Mouse (Mus musculus): ENCODE measurements around the gene Kcnj12. TPM values are rescaled to one million over a fixed set of nuclear protein-coding genes. Genes with fewer than 3 reads are reported as not detected.

Kcnj12 gene
- polyA plus RNA-seq, 1 experiment = 0.81 TPM

DNA sequence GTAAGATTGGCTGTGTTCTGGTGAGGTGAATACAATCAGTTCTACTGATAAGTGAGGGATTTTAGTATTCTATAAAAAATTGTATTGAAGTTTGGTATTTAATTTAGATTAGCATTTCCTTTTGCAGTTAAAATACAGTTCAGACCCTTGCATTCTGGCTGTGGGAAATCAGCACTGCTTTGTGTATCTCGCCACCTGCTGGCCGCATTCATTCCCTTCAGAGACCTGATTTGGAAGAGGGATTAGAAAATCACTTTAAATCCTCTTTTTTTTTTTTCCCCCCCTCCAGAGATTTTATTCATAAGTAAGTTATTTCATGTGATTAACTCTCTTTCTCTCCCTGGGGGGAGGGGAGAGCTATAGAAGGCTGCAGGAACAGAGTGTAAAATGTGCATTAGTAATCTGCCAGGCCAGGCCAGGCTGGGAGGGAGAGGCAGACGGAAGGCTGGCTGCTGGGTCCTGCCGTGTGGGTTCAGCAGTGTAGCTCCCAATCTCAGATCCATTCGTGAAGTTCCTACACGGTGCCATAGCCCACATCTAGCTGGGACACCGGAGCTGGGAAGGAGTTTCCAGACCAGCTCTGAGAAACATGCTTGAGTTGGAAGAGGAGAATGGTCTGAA, 69.4 kb downstream of the Kcnj12 start:
- 23% methylated on average over 7 of the region's 7 CpGs for WGBS
- no peaks in the 10 kb centered on the region for H3K36me3 ChIP-seq (ENCODE audit: control insufficient read depth, insufficient read depth, low read length)

DNA sequence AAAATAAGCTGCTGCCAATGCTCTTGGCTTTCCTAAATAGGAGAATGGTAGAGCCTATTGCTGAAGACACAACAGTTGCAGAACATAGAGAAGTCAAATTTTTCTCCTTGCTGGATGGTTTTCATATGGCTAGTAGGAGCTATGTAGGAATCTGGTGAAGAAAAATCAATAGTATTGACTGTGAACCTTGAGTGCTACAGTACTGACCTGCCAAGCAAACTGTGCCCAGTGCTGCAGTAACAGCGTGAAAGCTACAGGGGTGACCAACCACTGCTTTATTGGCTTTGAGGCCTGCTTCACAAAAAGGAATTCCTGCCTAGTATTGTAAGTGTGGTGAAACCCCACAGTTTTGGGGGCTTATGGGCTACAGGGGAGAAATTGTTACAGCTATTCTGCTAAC, 75.7 kb downstream of the Kcnj12 start:
- H3K4me1 ChIP-seq (ENCODE audit: control insufficient read depth, insufficient read depth, insufficient read length, low read length) = no peaks in the 10 kb centered on the region
- TF ChIP-seq CTCF (IDR thresholded peaks at IDR 0.05; ENCODE audit: extremely low read depth, insufficient read length, insufficient replicate concordance, low read depth, low read length) (no peak), POLR2A (IDR thresholded peaks at IDR 0.05; ENCODE audit: low read depth, low read length) (no peak)
- no peak overlapping the region for H3K4me3 ChIP-seq (ENCODE audit: low read depth, low read length)
- WGBS = 37% methylated on average over 1 of the region's 1 CpGs
- no peak overlapping the region for H3K27ac ChIP-seq (ENCODE audit: insufficient read depth, low read depth, low read length)
- H3K36me3 ChIP-seq (ENCODE audit: control insufficient read depth, insufficient read depth, low read length) = no peaks in the 10 kb centered on the region
- H3K27me3 ChIP-seq (ENCODE audit: control insufficient read depth, insufficient read depth, low read length) = no peaks in the 10 kb centered on the region

More for the DNA sequence above, 69.4 kb downstream of the Kcnj12 start:
- Histone ChIP-seq H3K4me3 (ENCODE audit: low read depth, low read length) (no peak overlapping the region), H3K27ac (ENCODE audit: insufficient read depth, low read depth, low read length) (no peak overlapping the region), H3K4me1 (ENCODE audit: control insufficient read depth, insufficient read depth, insufficient read length, low read length) (no peaks in the 10 kb centered on the region), H3K27me3 (ENCODE audit: control insufficient read depth, insufficient read depth, low read length) (no peaks in the 10 kb centered on the region)
- peak; percentile 67; the same call in 1 of the 2 replicates for TF ChIP-seq CTCF (IDR thresholded peaks at IDR 0.05; ENCODE audit: extremely low read depth, insufficient read length, insufficient replicate concordance, low read depth, low read length)
- no peak for TF ChIP-seq POLR2A (IDR thresholded peaks at IDR 0.05; ENCODE audit: low read depth, low read length)

DNA sequence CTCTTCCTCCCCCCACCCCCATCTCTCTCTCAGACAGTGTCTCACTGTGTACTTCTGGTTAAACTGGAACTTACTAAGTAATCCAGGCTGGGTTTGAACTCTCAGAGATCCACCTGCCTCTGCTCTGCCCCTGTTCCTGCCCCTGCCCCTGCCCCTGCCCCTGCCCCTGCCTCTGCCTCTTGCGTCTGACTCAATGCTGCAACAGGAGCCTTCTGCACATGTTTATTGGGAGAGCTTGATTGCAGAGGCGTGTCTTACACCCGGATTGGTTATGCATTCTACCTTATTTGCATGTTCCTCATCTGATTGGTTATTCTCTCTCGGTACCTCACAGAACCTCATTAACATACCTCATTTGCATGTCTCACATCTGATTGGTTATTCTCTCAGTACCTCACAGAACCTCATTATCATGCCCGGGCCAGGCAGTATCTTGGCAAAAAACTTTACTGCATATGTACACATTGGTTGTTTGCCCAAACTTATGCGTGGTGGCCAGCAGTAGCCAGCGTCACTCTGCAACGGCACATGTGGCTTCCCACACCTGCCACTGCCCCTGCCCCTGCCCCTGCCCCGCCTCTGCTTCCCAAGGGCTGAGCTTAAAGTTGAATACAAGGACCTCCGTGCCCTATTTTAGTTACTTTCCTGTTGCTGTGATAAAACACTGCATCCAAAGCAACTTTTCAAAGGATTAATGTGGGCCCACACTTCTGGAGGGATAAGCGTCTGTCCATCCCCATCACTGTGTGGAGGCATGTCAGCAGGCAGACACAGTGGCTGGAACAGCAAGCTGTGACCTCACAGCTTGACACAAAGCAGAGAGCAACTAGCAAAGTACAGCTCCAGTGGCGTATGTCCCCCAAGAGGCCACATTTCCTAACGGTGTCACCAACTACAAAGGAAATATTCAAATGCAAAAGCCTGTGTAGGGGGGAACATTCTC, 80.3 kb downstream of the Kcnj12 start:
- 64% methylated on average over 13 of the region's 13 CpGs for WGBS
- Histone ChIP-seq H3K4me3 (ENCODE audit: low read depth, low read length) (no peak overlapping the region), H3K27ac (ENCODE audit: insufficient read depth, low read depth, low read length) (no peak overlapping the region), H3K27me3 (ENCODE audit: control insufficient read depth, insufficient read depth, low read length) (no peaks in the 10 kb centered on the region), H3K36me3 (ENCODE audit: control insufficient read depth, insufficient read depth, low read length) (no peaks in the 10 kb centered on the region), H3K4me1 (ENCODE audit: control insufficient read depth, insufficient read depth, insufficient read length, low read length) (peaks cover 2% of the 10 kb centered on the region; the same call in 1 of the 2 replicates)
- TF ChIP-seq POLR2A (IDR thresholded peaks at IDR 0.05; ENCODE audit: low read depth, low read length) (no peak), CTCF (IDR thresholded peaks at IDR 0.05; ENCODE audit: extremely low read depth, insufficient read length, insufficient replicate concordance, low read depth, low read length) (no peak)

DNA sequence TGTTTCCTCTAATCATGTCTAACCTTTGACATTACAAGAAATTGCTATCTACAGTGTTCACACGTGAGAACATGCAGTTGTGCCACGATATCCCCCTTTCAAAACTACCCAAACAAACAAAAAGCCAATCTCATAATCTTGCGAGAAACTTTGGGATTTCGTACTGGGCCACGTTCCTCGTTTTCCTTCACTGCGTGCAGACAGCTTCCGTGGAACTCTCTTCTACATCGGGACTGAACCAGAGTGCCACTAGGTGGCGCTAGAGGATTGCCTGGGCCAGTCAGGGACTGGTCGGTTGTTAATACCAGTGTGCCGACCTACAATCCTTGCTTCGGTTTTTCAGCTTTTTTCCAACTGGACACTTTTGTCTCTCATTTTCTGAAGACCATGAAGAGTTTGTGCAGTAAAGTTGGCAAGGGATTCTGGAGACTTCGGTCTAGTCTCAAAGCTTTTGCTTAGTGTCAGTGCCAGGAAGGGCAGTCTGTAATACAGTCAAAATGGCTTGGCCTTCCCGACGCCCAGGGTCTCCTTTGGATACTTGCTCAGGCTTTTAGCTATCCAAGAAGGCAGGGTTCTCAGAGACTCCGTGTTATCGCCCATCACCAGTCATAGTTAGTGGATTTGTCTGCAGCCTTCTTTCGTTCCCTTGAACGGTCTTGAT, 82.0 kb downstream of the Kcnj12 start:
- Histone ChIP-seq H3K27me3 (ENCODE audit: control insufficient read depth, insufficient read depth, low read length) (no peaks in the 10 kb centered on the region), H3K27ac (ENCODE audit: insufficient read depth, low read depth, low read length) (no peak overlapping the region), H3K4me1 (ENCODE audit: control insufficient read depth, insufficient read depth, insufficient read length, low read length) (peaks cover 2% of the 10 kb centered on the region; the same call in 1 of the 2 replicates), H3K36me3 (ENCODE audit: control insufficient read depth, insufficient read depth, low read length) (no peaks in the 10 kb centered on the region), H3K4me3 (ENCODE audit: low read depth, low read length) (no peak overlapping the region)
- 20% methylated on average over 20 of the region's 20 CpGs for WGBS
- peak; percentile 96 for TF ChIP-seq CTCF (IDR thresholded peaks at IDR 0.05; ENCODE audit: extremely low read depth, insufficient read length, insufficient replicate concordance, low read depth, low read length)
- no peak for TF ChIP-seq POLR2A (IDR thresholded peaks at IDR 0.05; ENCODE audit: low read depth, low read length)

DNA sequence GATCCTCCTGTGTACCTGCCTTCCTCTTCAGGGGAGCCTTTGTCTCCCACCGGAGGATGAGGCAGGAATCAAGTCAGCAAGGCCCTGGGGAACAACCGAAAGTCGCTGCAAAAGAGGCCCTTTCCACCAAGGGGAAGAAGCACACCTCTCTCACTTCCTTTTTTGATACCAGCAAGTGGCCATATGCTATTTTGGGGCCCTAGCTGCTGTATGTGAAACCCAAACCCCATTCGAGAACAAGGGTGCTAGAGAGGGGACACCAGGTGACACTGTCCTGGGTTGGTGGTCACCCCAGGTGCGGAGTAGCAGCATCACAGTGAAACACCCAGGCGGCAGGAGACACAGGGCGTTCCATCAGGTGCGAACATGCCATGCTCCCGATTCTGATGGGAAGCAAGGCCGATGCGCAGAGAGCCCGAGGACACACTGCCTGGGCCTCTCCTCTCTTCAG, 86.6 kb downstream of the Kcnj12 start:
- TF ChIP-seq POLR2A (IDR thresholded peaks at IDR 0.05; ENCODE audit: low read depth, low read length) (no peak), CTCF (IDR thresholded peaks at IDR 0.05; ENCODE audit: extremely low read depth, insufficient read length, insufficient replicate concordance, low read depth, low read length) (no peak)
- Histone ChIP-seq H3K4me3 (ENCODE audit: low read depth, low read length) (peak overlapping the region; percentile 17; the same call in 1 of the 2 replicates), H3K36me3 (ENCODE audit: control insufficient read depth, insufficient read depth, low read length) (no peaks in the 10 kb centered on the region), H3K27ac (ENCODE audit: insufficient read depth, low read depth, low read length) (peak overlapping the region; percentile 66), H3K27me3 (ENCODE audit: control insufficient read depth, insufficient read depth, low read length) (no peaks in the 10 kb centered on the region), H3K4me1 (ENCODE audit: control insufficient read depth, insufficient read depth, insufficient read length, low read length) (peaks cover 1% of the 10 kb centered on the region; the same call in 1 of the 2 replicates)
- WGBS = 77% methylated on average over 12 of the region's 12 CpGs

DNA sequence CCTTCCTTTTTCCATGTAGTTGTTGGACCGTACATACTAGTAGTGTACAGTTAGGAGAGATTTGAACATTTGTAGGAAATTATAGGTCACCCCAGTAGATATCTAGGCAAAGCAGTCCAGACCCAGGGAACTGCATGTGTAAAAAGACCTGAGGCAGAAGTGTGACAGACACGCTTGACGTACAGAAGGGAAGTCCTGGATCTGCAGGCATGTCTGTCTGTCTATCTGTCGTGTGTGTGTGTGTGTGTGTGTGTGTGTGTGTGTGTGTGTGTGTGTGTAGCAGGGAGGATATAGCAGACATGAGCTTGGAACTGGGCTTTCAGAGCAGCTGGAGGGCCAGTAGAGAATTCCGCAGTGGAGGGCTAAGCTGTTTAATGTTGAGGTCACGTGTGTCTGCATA, 87.3 kb downstream of the Kcnj12 start:
- WGBS = 78% methylated on average over 6 of the region's 6 CpGs
- no peaks in the 10 kb centered on the region for H3K36me3 ChIP-seq (ENCODE audit: control insufficient read depth, insufficient read depth, low read length)
- peak overlapping the region; percentile 66 for H3K27ac ChIP-seq (ENCODE audit: insufficient read depth, low read depth, low read length)
- TF ChIP-seq POLR2A (IDR thresholded peaks at IDR 0.05; ENCODE audit: low read depth, low read length) (no peak), CTCF (IDR thresholded peaks at IDR 0.05; ENCODE audit: extremely low read depth, insufficient read length, insufficient replicate concordance, low read depth, low read length) (no peak)
- H3K4me1 ChIP-seq (ENCODE audit: control insufficient read depth, insufficient read depth, insufficient read length, low read length) = no peaks in the 10 kb centered on the region
- no peak overlapping the region for H3K4me3 ChIP-seq (ENCODE audit: low read depth, low read length)
- H3K27me3 ChIP-seq (ENCODE audit: control insufficient read depth, insufficient read depth, low read length) = no peaks in the 10 kb centered on the region

All from small intestine, adult 2 months (tissue).